Mouse (Mus musculus) ES-E14 (cell line): Measurements from ENCODE around the gene Dtnb.

Experiments
- CHD2 ChIP-seq: IDR thresholded peaks from 2 replicates; pipeline ENCODE4 v1.6.1; 2014; ENCODE audit warnings: mild to moderate bottlenecking, low read depth, low read length, inconsistent platforms
- HCFC1 ChIP-seq: IDR thresholded peaks from 2 replicates; pipeline ENCODE4 v1.6.1; 2012; ENCODE audit warnings: low read length, inconsistent platforms, borderline replicate concordance; ENCODE audit not compliant: insufficient read depth
- ZNF384 ChIP-seq: IDR thresholded peaks from 2 replicates; pipeline ENCODE4 v1.6.1; 2012; ENCODE audit warnings: low read depth, low read length, inconsistent platforms

DNA sequence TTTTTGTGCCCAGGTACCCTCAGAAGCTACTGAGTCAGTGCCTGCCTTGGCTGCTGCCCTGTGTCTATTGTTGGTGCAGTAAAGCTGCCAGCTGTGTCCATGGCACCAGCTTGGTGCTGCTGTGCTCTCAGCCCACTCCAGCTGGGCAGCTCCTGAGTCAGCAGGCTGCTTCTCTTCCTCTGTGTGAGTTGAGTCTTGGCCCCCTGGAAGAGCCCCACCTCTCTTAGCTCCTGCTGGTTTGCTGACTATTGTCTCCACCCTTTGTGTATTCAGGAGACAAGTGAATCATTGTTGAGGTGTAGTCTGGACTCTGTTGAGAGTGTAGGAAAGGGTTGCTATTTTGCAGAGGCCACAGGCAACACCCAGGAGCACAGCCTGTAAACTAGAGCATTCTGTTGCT lies 90.5 kb downstream of the Dtnb start:
- TF ChIP-seq ZNF384 (no peak), CHD2 (no peak), HCFC1 (0 out of 2 replicates have a peak, but pooled peaks have one; percentile 24)
